Mouse (Mus musculus): ENCODE data around the gene Bag1. TPM values are rescaled to one million over a fixed set of nuclear protein-coding genes. Genes with fewer than 3 reads are reported as not detected.

The Bag1 gene
- 565 TPM for polyA plus RNA-seq (2014; fragmentation: Illumina TruSeq; extraction: RNeasy Lipid Tissue Mini Kit (QIAGEN cat#74804))

DNA sequence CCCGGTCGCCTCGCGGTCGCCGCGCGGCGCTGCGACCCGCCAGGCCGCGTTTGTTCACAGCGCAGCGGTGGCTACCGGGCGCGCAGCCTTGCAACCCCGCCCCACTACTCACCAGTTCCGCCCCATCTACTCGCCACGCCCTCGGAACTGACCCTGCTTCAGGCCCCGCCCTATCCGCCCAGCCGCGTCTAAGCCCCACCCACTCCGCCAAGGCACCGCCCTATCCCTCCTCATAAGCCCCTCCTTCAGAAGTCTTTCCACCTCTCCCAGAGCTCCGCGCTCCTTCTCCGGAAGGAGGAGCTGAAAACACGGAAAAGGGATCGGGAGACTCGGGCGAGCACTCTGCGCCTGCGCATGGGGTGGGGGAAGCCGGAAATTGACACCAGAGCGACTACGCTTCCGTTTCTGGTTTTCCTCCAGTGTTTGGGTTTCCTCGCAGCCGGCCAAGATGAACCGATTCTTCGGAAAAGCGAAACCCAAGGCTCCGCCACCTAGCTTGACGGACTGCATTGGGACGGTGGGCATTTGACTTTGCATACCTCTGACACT is at the start of gene Bag1, which contains the start of gene Chmp5:
Gene Bag1 (minus strand): TSS at position 135 of the 549 bp plus-strand sequence.
Gene Chmp5 (plus strand): TSS at position 248 of the 549 bp plus-strand sequence.

DNA sequence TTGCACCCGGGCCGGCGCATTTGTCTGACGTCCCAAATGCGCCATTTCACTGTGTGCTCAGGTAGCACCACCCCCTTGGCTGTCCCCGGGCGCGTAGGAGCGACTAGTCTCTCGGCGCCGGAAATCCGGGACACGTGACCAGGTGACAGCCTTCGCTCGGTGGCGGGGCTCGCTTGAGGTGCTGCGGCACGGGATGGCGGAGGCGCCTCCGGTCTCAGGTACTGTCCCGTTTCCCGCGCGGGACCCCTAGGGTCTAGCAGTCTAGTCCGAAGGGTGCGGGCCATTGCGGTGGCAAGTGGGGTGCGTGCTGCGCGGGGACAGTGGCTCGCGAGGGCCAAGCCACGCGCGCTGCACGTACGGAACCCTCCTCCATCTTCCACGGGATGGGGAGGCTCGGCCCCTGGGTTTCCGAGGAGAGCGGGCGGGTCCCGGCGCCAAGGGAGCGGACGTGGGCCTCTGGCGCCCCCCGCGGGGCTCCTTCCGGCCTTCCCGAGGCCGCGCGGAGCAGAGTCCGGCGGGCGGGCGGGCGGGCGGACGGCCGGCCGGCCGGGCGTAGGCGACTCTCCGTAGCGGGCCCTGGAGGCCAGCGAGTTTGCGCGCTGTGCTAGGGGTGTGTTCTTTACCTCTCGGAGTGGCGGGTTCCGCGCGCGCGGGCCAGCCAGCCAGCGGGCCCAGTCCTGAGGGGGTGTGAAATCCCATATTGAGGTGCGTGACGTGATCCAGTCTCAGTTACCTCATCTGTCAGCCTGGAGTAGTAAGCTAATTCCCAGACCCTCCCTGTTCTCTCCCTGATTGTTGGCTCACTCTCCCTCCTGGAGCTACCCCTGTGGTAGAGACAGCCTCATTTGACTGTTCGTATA is 23.0 kb upstream of the Bag1 start, which contains the start of gene Nfx1:
Gene Nfx1 (plus strand): TSS at position 65 of the 860 bp plus-strand sequence.

DNA sequence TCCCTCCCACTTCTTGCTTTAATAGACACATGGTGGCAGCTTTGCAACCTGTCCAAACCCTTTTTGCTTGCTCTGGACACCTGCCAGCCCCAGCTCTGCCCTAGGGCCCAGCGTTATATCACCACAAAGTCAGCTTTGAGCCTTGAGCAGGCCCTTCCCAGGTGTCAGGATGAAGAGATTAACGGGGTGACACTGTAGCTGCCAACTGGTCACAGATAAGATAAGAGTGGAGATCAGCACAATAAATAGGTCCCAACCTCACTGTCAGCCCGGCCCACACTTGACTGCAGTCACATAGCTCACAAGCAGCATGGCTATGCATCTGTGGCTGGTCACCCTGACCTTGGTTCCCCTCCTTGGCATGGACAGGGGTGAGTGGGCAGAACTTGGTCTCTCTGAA is 28.3 kb downstream of the Bag1 start, which contains the start of gene Spink4:
Gene Spink4 (plus strand): TSS at position 268 of the 400 bp plus-strand sequence.

Other genes starting within 250 kb of the Bag1 start
- gene Aptx, start 245.1 kb downstream of the Bag1 start, polyA plus RNA-seq (2014; fragmentation: Illumina TruSeq; extraction: RNeasy Lipid Tissue Mini Kit (QIAGEN cat#74804)) = 6.9 TPM
- 1,196 TPM for gene Dnaja1, start 226.1 kb downstream of the Bag1 start, polyA plus RNA-seq (2014; fragmentation: Illumina TruSeq; extraction: RNeasy Lipid Tissue Mini Kit (QIAGEN cat#74804))
- gene Smu1, start 190.4 kb downstream of the Bag1 start, polyA plus RNA-seq (2014; fragmentation: Illumina TruSeq; extraction: RNeasy Lipid Tissue Mini Kit (QIAGEN cat#74804)) = 234 TPM
- 115 TPM for gene B4galt1, start 94.3 kb downstream of the Bag1 start, polyA plus RNA-seq (2014; fragmentation: Illumina TruSeq; extraction: RNeasy Lipid Tissue Mini Kit (QIAGEN cat#74804))
- 2.6 TPM for gene Spink4, start 28.2 kb downstream of the Bag1 start, polyA plus RNA-seq (2014; fragmentation: Illumina TruSeq; extraction: RNeasy Lipid Tissue Mini Kit (QIAGEN cat#74804))
- 171 TPM for gene Chmp5, start 113 bp upstream of the Bag1 start, polyA plus RNA-seq (2014; fragmentation: Illumina TruSeq; extraction: RNeasy Lipid Tissue Mini Kit (QIAGEN cat#74804))
- 75.5 TPM for gene Nfx1, start 22.6 kb upstream of the Bag1 start, polyA plus RNA-seq (2014; fragmentation: Illumina TruSeq; extraction: RNeasy Lipid Tissue Mini Kit (QIAGEN cat#74804))
- gene Aqp7, start 99.8 kb upstream of the Bag1 start, polyA plus RNA-seq (2014; fragmentation: Illumina TruSeq; extraction: RNeasy Lipid Tissue Mini Kit (QIAGEN cat#74804)) = 0.48 TPM
- gene Aqp3, start 149.9 kb upstream of the Bag1 start, polyA plus RNA-seq (2014; fragmentation: Illumina TruSeq; extraction: RNeasy Lipid Tissue Mini Kit (QIAGEN cat#74804)) = 0.26 TPM
- gene Nol6, start 176.2 kb upstream of the Bag1 start, polyA plus RNA-seq (2014; fragmentation: Illumina TruSeq; extraction: RNeasy Lipid Tissue Mini Kit (QIAGEN cat#74804)) = 3.9 TPM
- gene Ube2r2, start 187.4 kb upstream of the Bag1 start, polyA plus RNA-seq (2014; fragmentation: Illumina TruSeq; extraction: RNeasy Lipid Tissue Mini Kit (QIAGEN cat#74804)) = 270 TPM